Mouse (Mus musculus): ENCODE measurements around the gene Trpm4. TPM values are rescaled to one million over a fixed set of nuclear protein-coding genes. Genes with fewer than 3 reads are reported as not detected.

Trpm4 gene
- total RNA-seq, 2 experiments from 2014 or later, result 12.9 to 14.8 TPM

DNA sequence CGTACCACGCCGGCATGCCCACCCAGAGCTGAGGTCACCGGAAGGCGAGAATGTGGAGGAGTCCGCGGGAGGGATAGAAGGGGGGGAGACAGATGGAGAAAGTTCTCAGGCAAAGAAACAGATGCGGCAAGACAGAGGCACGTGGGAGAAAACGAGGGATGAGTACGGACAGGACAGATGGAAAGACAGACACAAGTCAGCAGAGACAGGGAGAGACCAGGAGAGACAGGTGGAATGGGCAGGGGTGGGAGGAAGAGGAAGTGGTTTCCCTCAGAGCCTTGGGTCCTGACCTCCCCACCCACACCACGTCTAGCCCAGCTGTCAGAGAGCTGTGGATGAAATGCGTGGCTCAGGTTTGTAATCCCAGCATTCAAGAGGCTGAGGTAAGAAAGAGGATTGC is 13.3 kb upstream of the Trpm4 start:
- DNase-seq, result no peak

DNA sequence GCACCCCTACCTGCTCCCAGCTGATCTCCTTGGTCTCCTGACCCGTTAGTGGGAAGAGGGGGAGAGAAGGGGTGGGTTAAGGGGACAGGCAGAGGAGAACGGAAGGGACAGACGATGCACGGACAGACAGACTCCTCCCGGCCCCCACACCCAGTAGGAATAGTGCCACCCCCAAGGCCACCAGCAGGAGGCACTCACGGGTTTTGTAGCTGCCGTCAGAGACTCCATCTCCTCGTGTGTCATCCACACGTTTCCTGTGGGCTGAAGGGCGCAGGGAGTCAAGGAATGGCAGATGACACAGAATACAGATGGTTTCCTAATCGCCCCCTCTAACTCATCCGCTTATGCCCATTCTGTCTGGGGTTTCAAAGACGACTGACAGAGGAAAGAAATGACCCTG is 10.0 kb upstream of the Trpm4 start:
- DNase-seq, result no peak

DNA sequence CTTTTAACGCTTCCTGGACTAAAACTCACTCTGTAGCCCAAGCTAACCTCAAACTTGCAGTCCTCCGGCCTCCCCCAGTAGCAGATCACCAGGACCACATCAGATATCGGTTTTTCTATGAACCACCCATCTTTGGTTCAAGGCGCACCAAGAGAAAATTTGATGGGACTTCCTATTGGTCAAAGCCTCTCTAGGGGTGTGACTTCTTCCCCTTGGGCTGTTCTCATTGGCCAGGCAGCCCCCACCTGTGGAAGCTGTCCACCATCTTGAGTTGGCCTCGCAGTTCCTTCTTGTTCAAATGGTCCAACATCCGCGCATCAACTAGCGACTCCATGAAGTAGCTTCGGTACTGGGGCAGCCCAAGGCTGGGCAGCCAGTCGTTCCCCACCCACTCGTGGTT is 8.5 kb upstream of the Trpm4 start:
- DNase-seq, result no peak

DNA sequence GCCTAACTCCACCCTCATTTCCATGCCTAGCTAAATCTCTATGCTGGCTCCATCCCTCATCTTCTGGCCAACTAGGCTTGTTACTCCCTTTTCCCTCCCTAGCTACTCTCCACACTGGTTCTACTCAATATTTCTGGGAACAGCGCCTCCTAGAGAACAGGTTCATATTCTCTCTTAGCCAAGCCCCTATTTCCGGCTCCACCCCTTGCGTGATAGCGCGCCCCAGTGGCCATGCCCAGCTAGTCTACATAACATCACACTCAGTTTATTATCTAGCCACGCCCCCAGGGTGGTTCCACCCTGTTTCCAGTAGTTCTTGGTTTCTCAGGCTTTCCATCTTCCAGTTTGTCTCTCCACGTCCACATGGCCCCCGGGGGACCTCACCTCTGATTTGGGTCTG is 7.7 kb upstream of the Trpm4 start:
- peak; percentile 61 to 62 for DNase-seq

DNA sequence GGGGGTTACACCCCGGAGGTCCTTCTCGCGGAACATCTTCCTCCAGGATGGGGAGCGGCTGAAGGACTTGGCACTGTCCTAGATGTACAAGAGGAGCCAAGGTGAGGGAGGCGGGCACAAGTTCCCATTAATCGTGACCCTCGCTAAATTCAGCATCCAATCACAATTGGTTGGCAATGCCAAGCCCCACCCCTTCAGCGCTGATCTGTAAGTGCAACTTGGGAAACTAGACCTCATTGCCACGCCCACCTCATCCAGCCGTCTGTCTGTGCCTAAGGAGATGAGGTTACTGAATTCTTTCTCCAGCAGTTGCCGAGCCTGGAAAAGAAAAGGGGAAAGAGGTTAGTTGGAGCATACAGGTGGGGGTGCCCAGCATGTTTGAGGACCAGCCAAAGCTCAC is 7.1 kb upstream of the Trpm4 start:
- no peak for DNase-seq

DNA sequence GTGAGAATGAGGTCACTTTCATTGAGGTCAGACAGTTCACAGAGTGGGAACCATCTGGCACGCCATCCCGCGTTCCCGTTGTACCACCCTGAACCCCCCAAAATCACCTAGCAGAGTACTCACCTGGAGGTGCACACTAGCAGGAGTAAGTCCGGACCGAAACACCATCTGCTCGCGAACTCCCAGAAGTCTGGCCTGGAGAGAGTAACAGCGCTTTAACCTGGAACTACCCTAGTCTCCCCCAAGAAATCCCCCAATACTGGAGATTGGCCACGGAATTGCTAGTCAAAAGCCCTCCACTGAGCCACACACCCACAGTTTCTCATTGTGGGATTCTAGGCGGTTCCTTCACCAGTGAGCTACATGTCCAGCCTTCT is 6.5 kb upstream of the Trpm4 start:
- no peak for DNase-seq

DNA sequence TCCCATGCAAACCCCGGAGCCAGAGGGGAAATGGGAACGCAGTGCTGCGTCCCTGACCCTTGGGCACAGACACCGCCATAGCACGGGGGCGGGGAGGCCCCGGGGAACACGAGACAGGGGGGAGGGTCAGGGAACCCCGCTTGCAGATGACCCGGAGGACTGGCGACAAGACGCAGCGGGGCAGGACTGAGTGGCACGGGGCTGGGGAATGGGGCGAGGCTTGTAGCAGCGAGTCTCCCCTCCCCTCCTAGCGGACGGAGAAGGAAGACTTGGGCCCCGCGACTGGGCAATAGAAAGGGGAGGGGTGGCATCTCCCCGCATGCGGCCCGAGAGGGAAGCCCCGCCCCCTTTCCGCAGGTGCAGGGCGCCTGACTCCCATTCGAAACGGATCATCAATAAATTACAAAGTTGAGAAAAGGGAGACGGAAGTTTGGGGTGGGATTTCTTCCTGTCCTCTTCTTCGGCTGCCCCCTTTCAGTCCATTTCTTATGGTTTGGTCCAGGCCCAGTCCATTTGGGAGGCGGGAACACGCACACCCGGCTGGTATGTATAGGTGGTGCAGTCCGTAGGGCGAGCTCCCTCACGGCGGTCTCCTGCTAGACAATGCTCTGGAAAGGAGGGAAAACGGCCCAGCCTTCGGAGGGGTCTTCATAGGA is 6.0 kb upstream of the Trpm4 start:
- no peak for DNase-seq

DNA sequence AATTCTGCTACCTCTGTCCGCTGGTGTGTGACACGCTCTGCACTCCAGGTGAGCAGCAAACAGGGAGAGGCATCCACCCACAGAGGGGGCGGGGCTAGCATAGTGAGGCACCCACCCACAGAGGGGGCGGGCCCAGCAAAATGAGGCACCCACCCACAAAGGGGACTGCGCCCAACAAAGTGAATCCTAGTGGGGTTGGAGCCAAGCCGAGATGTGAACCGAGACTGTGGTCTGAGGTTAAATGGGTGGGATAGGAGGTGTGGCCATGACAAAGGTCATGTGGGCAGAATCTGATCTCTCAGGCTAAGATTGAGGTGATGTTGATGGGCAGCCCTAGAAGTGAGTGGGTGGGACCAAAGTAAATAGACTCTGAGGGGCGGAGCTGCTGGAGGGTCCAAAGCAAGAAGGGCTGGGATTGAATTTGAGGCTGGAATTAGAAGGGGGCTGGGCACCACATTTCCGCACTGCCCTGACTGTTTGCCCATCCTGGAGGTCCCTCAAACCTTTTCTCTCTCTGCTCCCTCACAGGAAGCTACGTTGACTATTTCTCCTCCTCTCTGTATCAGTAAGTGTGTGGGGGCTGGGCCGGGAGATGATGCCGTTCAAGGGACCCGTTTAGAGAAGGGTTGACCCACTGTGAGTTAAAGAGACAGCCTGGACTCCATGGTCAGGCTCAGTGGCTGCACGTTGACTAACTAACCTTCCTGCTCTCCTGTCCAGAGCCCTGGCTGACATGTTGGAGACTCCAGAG is 4.8 kb upstream of the Trpm4 start:
- DNase-seq, result no peak

DNA sequence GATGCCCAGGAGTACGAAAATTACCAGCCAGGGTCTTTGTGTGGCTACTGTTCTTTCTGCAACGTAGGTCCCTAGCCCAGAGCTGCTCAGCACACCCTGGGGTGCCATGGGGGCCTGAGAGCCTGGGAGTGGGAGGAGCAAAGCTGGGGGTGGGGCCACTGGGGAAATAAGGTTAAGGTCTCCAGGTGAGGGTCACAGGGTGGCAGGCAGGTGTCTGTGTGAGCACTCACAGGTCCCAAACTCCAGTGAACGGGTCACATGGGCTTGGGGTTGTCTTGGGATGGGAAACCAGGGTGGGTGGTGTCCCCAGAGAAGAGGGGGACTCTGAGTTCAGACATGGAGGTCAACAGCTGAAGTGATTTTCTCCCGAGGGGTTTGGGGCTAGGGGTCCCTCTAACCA is 3.9 kb upstream of the Trpm4 start:
- no peak for DNase-seq

DNA sequence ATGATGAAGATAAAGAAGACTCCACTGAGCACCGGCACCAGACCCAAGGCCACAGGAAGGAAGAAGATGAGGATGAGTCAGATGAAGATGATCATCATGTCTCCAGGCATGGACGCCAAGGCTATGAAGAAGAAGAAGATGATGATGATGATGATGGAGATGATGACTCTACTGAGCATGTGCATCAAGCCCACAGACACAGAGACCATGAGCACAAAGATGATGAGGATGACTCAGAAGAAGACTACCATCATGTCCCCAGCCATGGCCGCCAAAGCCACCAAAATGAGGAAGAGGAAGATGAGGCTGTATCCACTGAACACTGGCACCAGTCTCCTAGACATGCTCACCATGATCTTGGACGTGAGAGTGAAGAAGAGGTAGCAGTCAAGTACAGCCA is 2.7 kb upstream of the Trpm4 start:
- DNase-seq, result no peak

DNA sequence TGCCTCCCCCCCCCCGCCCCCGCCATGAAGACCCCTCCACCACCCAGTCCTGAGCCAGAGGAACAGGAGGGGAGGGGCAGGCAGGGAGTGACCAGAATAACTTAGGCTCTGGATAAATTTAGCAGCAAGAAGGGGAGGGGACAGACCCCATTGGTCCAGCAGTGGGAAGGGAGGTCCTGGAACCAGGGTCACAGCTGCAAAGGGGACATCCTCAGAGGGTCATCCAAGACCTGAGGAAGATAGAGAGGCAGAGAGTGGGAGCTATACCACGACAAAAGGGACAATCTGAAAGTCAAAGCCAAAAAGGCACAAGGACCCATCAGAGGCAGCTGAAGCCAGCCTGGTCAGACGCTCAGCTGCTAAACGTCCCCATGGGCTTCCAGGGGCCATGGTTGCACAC is 1.5 kb upstream of the Trpm4 start, which contains the start of gene Hrc:
Gene Hrc (plus strand): TSS at position 235 of the 400 bp plus-strand sequence.
- no peak for DNase-seq

DNA sequence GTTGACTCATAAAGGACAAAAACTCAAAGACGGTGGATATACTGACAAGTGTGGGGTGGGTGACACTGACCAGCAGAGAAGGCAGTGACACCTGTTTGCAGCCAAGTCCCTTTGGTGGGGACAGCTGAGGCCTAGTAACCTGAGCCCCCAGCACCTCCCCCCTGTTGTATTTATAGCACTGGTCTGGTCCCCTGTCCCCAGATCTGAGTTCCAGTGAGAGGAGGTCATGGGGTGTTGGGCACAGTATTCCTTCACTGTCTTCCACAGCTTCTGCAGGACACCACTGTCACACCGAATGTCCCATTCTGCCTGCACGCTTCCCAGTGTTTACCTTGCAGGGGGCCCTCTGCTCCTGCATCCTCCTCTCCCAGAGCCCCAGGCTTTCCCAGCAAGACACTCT is 1.0 kb upstream of the Trpm4 start:
- no peak for DNase-seq

DNA sequence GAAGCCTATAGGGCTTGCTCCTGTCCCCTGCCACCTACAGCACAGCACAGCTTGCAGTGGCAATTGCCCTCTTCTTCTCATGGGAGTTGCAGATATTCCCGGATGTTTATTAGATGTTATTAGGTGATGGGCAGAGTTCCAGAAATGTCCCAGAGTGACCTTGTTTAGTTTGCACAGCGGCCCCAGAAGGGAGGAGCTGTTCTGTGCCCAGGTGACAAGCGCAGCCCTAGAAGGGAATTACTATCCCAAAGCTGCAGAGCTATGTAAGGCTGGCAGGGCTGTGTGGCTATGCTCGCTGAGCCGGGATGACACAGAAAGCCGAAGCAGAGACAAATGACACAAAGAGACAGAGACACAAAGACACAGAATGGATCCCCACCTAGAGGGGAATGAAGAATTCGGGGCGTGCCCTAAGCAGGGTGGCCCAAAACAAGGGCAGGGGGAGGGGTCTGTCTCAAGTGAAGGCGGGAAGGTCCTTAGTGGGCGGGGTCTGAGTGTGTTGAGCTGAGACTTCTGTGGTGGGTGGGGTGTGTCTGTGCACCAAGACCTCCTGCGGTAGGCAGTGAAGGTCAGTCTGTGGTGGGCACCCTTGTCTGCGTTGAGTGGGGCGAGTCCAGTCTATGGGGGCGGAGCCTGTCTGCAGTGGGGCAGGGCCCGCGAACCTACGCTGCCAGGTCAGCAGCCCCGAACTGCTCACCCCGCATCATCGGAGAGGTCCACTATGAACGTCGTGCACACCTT is 725 bp downstream of the Trpm4 start:
- no peak for DNase-seq

DNA sequence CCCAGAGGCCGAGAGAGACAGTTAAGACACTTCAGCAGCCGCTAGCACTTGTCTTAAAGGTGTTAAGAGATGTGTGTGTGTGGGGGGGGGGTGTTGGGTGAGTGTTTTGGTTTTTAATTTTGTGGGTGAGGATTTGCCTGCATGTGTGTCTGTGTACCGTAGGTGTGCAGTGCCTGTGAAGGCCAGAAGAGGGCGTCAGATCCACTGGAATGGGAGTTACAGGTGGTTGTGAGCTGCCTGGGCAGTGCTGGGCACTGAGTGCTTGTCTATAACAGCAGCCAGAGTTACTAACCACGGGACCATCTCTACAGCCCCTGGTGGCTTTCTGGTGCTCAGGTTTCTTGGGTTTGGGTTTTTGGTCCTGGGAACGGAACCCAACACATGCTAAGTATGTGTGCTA is 2.1 kb downstream of the Trpm4 start:
- no peak for DNase-seq

DNA sequence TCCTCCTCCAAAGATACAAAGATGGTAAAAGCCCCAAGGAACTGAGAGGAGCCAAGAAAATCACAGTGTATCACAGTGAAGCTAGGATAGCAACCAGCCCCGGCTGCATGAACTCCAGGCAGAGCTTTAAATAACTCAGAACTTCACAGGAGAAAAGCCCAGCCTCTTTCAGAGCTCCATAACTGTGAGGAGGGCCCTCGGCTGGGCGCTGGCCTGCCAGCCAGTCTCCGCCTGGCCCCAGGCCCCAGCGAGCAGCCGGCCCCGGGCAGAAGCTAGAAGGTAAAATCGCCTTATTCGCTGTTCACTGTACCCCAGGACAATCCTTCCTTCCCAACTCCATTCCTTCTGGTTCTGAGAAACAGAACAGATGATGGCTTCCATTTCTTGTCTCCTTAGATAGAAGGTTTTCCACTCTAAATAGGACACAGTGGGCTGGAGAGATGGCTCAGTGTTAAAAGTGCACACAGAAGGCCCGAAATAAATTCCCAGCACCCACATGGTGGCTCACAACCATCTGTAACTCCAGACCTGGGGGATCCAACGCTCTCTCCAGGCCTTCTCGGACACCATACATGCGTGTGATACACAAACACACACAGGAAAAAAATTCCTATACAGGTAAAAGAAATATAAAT is 4.6 kb downstream of the Trpm4 start:
- no peak for DNase-seq

DNA sequence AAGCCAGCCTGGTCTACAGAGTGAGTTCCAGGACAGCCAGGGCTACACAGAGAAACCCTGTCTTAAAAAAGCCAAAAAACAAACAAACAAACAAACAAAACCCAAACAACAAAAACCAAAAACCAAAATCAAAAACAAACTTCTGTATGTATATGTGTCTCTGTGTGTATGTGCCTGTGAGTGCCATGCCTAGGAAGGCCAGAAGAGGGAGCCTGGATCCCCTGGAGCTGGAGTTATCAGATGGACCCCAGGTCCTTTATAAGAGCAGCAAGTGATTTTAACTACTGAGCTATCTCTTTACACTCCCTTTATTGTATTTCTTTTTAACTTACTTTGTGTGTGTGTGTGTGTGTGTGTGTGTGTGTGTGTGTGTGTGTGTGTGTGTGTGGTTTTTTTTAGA is 7.8 kb downstream of the Trpm4 start:
- no peak for DNase-seq

DNA sequence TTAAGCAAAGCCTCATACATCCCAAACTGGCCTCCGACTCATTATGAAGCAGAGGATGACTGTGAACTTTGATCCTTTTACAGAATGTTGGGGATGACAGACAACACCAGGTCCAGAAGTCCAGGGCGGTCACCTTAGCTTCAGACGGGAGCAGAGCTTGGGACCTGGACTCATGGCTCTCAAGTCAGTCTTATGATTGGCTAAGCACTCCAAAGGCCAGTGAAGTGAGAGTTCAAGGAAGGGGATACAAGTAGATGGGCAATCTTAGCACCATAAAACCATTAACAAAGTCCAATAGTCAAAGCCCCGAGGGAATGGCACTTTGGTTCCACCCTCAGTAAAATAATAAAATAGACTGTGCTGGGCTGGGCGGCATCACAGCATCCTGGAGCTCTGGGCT is 10.5 kb downstream of the Trpm4 start:
- no peak for DNase-seq

DNA sequence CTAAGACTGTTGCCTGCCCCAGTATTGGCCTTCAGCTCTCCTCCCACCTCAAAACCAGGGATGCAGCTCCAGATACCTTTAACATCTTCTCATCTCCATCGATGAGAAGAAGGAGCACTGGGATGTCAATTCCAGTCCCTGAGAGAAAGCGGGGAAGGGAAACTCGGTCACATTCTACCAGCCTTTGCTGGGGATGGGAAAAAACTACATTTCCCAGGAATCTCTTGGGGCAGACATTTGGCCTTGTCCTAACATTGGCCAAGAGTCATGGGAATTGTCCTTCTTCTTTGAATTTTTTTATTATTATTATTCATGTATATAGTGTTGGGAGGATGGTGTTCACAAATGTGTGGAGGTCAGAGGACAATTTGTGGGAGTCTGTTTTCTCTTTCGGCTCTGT is 11.3 kb downstream of the Trpm4 start:
- DNase-seq, result no peak

DNA sequence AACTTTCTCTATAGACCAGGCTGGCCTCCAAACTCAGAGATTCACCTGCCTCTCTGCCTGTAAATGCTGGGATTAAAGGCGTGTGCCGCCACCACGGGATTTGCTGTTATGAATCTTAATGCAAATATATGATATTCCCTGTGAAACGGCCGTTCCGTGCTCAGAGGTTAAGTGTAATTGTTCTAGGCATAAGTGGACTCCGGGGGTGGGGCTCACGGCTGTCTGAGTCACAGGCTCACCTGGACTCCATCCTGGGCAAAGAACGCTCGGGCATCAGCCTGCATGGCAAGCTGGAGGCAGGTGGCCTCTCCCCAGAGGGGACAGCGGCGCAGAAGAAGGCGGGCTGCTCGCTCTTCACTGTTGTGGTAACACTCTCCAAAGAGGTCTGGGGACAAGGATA is 17.0 kb downstream of the Trpm4 start:
- no peak for DNase-seq

DNA sequence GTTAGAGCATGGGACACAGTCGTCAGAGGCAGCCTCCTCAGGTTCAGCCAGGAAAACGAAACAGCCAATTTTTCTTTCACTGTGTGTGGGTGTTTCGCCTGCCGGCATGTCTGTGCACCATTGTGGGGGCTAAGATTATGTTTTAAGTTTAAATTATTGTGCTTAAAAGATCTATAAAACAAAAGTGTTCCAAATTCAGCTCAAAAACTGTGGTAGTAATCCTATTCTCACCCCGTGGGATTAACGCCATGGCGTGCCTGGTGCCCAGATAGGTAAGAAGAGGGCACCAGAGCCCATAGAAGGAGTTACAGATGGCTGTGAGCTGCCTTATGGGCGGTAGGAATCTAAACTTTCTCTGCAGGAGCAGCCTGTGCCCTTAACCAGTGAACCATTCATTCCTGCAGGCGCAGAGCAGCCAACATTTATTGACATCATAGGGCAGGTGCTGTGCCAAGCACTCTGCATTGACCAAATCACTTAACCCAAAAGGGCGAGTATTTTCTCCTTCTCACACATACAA is 18.3 kb downstream of the Trpm4 start:
- DNase-seq, result peak in 1 of 2 experiments; percentile 41

DNA sequence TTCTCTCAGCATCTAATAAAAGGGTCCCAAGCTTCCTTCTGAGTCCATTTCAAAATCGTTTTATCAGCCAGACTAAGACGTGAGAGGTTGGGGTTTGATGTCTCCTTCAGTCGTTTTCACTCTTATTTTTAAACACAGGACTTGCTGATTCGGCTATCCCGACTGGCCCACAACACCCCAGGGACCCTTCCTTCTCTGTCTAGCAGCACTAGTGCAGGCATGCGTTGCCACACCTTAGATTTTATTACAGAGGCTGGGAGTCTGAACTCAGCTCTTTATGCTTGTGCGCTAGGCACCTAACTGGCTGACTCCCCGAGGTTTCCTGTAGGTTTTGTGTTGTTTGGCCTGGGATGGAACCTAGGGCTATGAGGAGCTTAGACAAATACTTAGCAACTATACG is 20.1 kb downstream of the Trpm4 start:
- no peak for DNase-seq

DNA sequence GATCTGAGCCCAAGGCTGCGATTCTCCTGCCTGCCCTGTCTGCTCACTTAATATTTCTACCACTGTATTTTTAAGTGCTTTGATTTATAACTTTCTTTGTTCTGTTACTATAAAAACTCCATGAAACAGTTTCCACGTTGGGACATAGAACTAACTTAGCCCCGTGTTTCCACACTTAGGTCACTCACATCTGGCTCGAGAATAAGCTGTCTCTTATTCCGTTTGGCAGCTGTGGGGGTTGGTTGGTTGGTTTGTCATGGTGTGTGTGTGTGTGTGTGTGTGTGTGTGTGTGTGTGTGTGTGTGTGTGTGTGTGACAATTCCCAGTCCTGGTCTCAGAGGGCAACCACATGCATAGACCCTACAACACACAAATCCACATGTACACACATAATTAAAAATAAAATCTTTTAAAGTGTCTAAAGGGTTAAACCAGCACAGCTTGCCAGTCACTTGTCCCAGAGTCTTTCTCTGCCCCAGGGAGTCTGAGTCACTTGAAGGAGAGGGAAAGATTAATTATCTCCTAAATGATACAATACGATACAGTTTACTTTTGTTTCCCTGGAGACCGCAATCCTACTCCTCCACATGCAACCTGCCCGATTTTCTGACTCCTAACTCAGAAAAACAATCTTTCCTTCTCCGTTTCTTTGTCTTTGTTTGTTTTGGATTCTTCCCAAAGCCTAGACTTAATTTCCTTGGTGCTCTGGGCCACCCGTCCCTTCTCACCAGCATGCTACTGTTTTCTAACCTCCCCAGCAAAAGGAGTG is 20.7 kb downstream of the Trpm4 start:
- no peak for DNase-seq

Data from layer of hippocampus, postnatal 36 days (tissue).